Mouse (Mus musculus): ENCODE data around the gene Asap2. TPM values are rescaled to one million over a fixed set of nuclear protein-coding genes. Genes with fewer than 3 reads are reported as not detected.
A peak's percentile ranks its signal among the peaks of the same experiment; 100 is the strongest.

Asap2 gene
- polyA plus RNA-seq, 1 experiment, result 22.3 TPM

GRCm38 (mm10) chr12:21164251-21164650 lies 174.0 kb downstream of the Asap2 start:
- no peak for DNase-seq (ENCODE audit: extremely low spot score in 1 of 2, low spot score in 1 of 2)

GRCm38 (mm10) chr12:21165157-21165556 lies 174.9 kb downstream of the Asap2 start:
- DNase-seq (ENCODE audit: extremely low spot score in 1 of 2, low spot score in 1 of 2), result no peak

- DNase-seq (ENCODE audit: extremely low spot score in 1 of 2, low spot score in 1 of 2), result peak; percentile 49 to 72
These were observed 175.7 kb downstream of the Asap2 start for GRCm38 (mm10) chr12:21165891-21166342.

- DNase-seq (ENCODE audit: extremely low spot score in 1 of 2, low spot score in 1 of 2), result no peak
These were observed 176.8 kb downstream of the Asap2 start for GRCm38 (mm10) chr12:21166884-21167575.

- DNase-seq (ENCODE audit: extremely low spot score in 1 of 2, low spot score in 1 of 2), result no peak
These were observed 177.5 kb downstream of the Asap2 start for GRCm38 (mm10) chr12:21167741-21168140.

- DNase-seq (ENCODE audit: extremely low spot score in 1 of 2, low spot score in 1 of 2), result no peak
These were observed 177.9 kb downstream of the Asap2 start for GRCm38 (mm10) chr12:21168149-21168548.

- no peak for DNase-seq (ENCODE audit: extremely low spot score in 1 of 2, low spot score in 1 of 2)
These were observed 181.7 kb downstream of the Asap2 start for GRCm38 (mm10) chr12:21171776-21172490.

- no peak for DNase-seq (ENCODE audit: extremely low spot score in 1 of 2, low spot score in 1 of 2)
These were observed 183.7 kb downstream of the Asap2 start for GRCm38 (mm10) chr12:21173847-21174412.

- DNase-seq (ENCODE audit: extremely low spot score in 1 of 2, low spot score in 1 of 2), result no peak
These were observed 186.1 kb downstream of the Asap2 start for GRCm38 (mm10) chr12:21176399-21176798.

- DNase-seq (ENCODE audit: extremely low spot score in 1 of 2, low spot score in 1 of 2), result no peak
These were observed 187.0 kb downstream of the Asap2 start for GRCm38 (mm10) chr12:21177123-21177698.

- no peak for DNase-seq (ENCODE audit: extremely low spot score in 1 of 2, low spot score in 1 of 2)
These were observed 189.8 kb downstream of the Asap2 start for GRCm38 (mm10) chr12:21180091-21180490.

GRCm38 (mm10) chr12:21182786-21183185 lies 192.5 kb downstream of the Asap2 start:
- DNase-seq (ENCODE audit: extremely low spot score in 1 of 2, low spot score in 1 of 2), result no peak

- no peak for DNase-seq (ENCODE audit: extremely low spot score in 1 of 2, low spot score in 1 of 2)
These were observed 193.1 kb downstream of the Asap2 start for GRCm38 (mm10) chr12:21183321-21183720.

- no peak for DNase-seq (ENCODE audit: extremely low spot score in 1 of 2, low spot score in 1 of 2)
These were observed 195.9 kb downstream of the Asap2 start for GRCm38 (mm10) chr12:21186145-21186544.

- DNase-seq (ENCODE audit: extremely low spot score in 1 of 2, low spot score in 1 of 2), result no peak
These were observed 198.6 kb downstream of the Asap2 start for GRCm38 (mm10) chr12:21188880-21189279.

- no peak for DNase-seq (ENCODE audit: extremely low spot score in 1 of 2, low spot score in 1 of 2)
These were observed 201.3 kb downstream of the Asap2 start for GRCm38 (mm10) chr12:21191546-21191945.

GRCm38 (mm10) chr12:21195497-21195896 lies 205.2 kb downstream of the Asap2 start:
- DNase-seq (ENCODE audit: extremely low spot score in 1 of 2, low spot score in 1 of 2), result no peak

GRCm38 (mm10) chr12:21196420-21196819 lies 206.2 kb downstream of the Asap2 start:
- DNase-seq (ENCODE audit: extremely low spot score in 1 of 2, low spot score in 1 of 2), result no peak

GRCm38 (mm10) chr12:21200613-21201012 lies 210.4 kb downstream of the Asap2 start:
- no peak for DNase-seq (ENCODE audit: extremely low spot score in 1 of 2, low spot score in 1 of 2)

GRCm38 (mm10) chr12:21201485-21202269 lies 211.4 kb downstream of the Asap2 start:
- DNase-seq (ENCODE audit: extremely low spot score in 1 of 2, low spot score in 1 of 2), result peak in 1 of 2 experiments; percentile 64

Measured in frontal cortex, adult 2 months (tissue).